9 mouse cellular contexts compared by ENCODE assay signal in the genomic region with DNA sequence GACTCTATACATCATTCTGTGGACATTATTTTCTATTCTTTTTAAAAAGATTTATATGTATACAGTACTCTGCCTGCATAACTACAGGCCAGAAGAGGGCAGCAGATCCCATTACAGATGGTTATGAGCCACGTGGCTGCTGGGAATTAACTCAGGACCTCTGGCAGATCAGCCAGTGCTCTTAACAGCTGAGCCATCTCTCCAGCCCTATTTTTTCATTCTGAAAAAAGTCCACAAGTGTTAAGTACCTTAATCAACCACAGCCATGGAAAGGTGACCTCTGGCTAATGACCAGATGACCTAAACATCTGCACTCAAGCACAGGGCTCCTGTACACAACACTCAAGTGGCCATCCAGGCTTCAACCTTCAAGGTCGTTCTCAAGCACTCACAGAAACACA. TPM values are rescaled to one million over a fixed set of nuclear protein-coding genes. Genes with fewer than 3 reads are reported as not detected.
DNase-seq lines count a peak whose midpoint lies in the region; ATAC-seq and TF ChIP-seq lines count a peak whose summit lies in the region.
"Had no signal": no experiment of that assay in that cellular context is flagged by ENCODE, and none has a peak within 500 bp of the region (broad histone marks: within the 10 kb centered on the region; RNA-seq: fewer than 3 reads in every experiment).

No protein-coding gene starts in this region.

- H3K36me3 ChIP-seq in hindbrain, embryonic 11.5 days (ENCODE audit: control insufficient read depth, insufficient read depth, low read length): peaks cover 16% of the 10 kb centered on the region; the same call in 1 of the 2 replicates
- H3K36me3 ChIP-seq in hindbrain, embryonic 12.5 days: peaks cover 60% of the 10 kb centered on the region
- peaks cover 70% of the 10 kb centered on the region for H3K36me3 ChIP-seq in embryonic facial prominence, embryonic 10.5 days (replicated peaks)
- H3K36me3 ChIP-seq in liver, embryonic 13.5 days: peaks cover 60% of the 10 kb centered on the region

- ATAC-seq in hindbrain, embryonic 11.5 days (ENCODE audit: low FRiP score): no peak
- ATAC-seq in hindbrain, embryonic 12.5 days (ENCODE audit: low FRiP score): no peak; the same call in 1 of the 2 replicates
- ATAC-seq in liver, embryonic 13.5 days (ENCODE audit: low read depth): peak; percentile 13; the same call in 1 of the 2 replicates

- H3K4me2 ChIP-seq in hindbrain, embryonic 11.5 days (replicated peaks; ENCODE audit: low read depth, low read length): no peak overlapping the region
- H3K4me2 ChIP-seq in hindbrain, embryonic 12.5 days (replicated peaks): no peak overlapping the region
- H3K4me2 ChIP-seq in liver, embryonic 13.5 days: no peak overlapping the region
- H3K4me2 ChIP-seq: liver, embryonic 15.5 days had no signal

- TF ChIP-seq POLR2A in cerebellum, adult 2 months (IDR thresholded peaks at IDR 0.05; ENCODE audit: borderline replicate concordance, insufficient read depth, low read length): no peak

- no peaks in the 10 kb centered on the region for H3K9me3 ChIP-seq in hindbrain, embryonic 11.5 days (ENCODE audit: control insufficient read depth, low read length)
- no peaks in the 10 kb centered on the region for H3K9me3 ChIP-seq in hindbrain, embryonic 12.5 days (replicated peaks)
- no peaks in the 10 kb centered on the region for H3K9me3 ChIP-seq in embryonic facial prominence, embryonic 10.5 days
- no peaks in the 10 kb centered on the region for H3K9me3 ChIP-seq in liver, embryonic 13.5 days (replicated peaks)
- H3K9me3 ChIP-seq: liver, embryonic 15.5 days had no signal

- no peak for TF ChIP-seq CTCF in cerebellum, adult 2 months (IDR thresholded peaks at IDR 0.05; ENCODE audit: borderline replicate concordance, insufficient read depth, low read depth, low read length)

- DNase-seq in hindbrain, embryonic 11.5 days (ENCODE audit: low spot score): peak; percentile 55
- DNase-seq in ES-CJ7 (ENCODE audit: low read depth, low spot score): peak; percentile 73
- DNase-seq in embryonic facial prominence, embryonic 10.5 days (ENCODE audit: low spot score): peak; percentile 44
- DNase-seq in liver, embryonic 13.5 days: no peak
- no peak for DNase-seq in right cerebral cortex, adult 18-20 months
- DNase-seq in ovary, postnatal 14 days (ENCODE audit: low spot score): no peak
- no peak for DNase-seq in cerebellum, adult 2 months

- H3K27ac ChIP-seq in hindbrain, embryonic 11.5 days (ENCODE audit: low read depth, low read length): no peak overlapping the region
- H3K27ac ChIP-seq in hindbrain, embryonic 12.5 days: no peak overlapping the region
- H3K27ac ChIP-seq in embryonic facial prominence, embryonic 10.5 days (replicated peaks): no peak overlapping the region
- peak overlapping the region; percentile 44 for H3K27ac ChIP-seq in liver, embryonic 13.5 days
- H3K27ac ChIP-seq in cerebellum, adult 2 months (ENCODE audit: insufficient read depth, low read length): no peak overlapping the region
- H3K27ac ChIP-seq: liver, embryonic 15.5 days had no signal

- 51% methylated on average over 2 of the region's 2 CpGs for WGBS in hindbrain, embryonic 11.5 days
- WGBS in hindbrain, embryonic 12.5 days: 45% methylated on average over 2 of the region's 2 CpGs
- 41% methylated on average over 2 of the region's 2 CpGs for WGBS in embryonic facial prominence, embryonic 10.5 days
- 45% methylated on average over 2 of the region's 2 CpGs for WGBS in liver, embryonic 13.5 days (ENCODE audit: insufficient replicate concordance)
- 46% methylated on average over 2 of the region's 2 CpGs for WGBS in cerebellum, adult 2 months

- no peaks in the 10 kb centered on the region for H3K27me3 ChIP-seq in hindbrain, embryonic 11.5 days (ENCODE audit: control insufficient read depth, insufficient read depth, low read length)
- no peaks in the 10 kb centered on the region for H3K27me3 ChIP-seq in hindbrain, embryonic 12.5 days
- H3K27me3 ChIP-seq in embryonic facial prominence, embryonic 10.5 days (replicated peaks; ENCODE audit: low read depth, poor library complexity, severe bottlenecking): no peaks in the 10 kb centered on the region
- H3K27me3 ChIP-seq in liver, embryonic 13.5 days: no peaks in the 10 kb centered on the region
- no peaks in the 10 kb centered on the region for H3K27me3 ChIP-seq in cerebellum, adult 2 months (ENCODE audit: control insufficient read depth, insufficient read depth, low read length)
- H3K27me3 ChIP-seq: liver, embryonic 15.5 days had no signal

- H3K9ac ChIP-seq in hindbrain, embryonic 11.5 days (ENCODE audit: low read depth, low read length): no peak overlapping the region
- no peak overlapping the region for H3K9ac ChIP-seq in hindbrain, embryonic 12.5 days
- no peak overlapping the region for H3K9ac ChIP-seq in liver, embryonic 13.5 days
- H3K9ac ChIP-seq: liver, embryonic 15.5 days had no signal

- H3K4me3 ChIP-seq in hindbrain, embryonic 11.5 days (ENCODE audit: low read depth, low read length): no peak overlapping the region
- no peak overlapping the region for H3K4me3 ChIP-seq in hindbrain, embryonic 12.5 days
- H3K4me3 ChIP-seq in embryonic facial prominence, embryonic 10.5 days: no peak overlapping the region
- H3K4me3 ChIP-seq in liver, embryonic 13.5 days (replicated peaks): no peak overlapping the region
- no peak overlapping the region for H3K4me3 ChIP-seq in cerebellum, adult 2 months (replicated peaks; ENCODE audit: insufficient read depth, low read depth, low read length)
- H3K4me3 ChIP-seq: liver, embryonic 15.5 days had no signal

- H3K4me1 ChIP-seq in hindbrain, embryonic 11.5 days (replicated peaks; ENCODE audit: control insufficient read depth, insufficient read depth, low read length): peaks cover 4% of the 10 kb centered on the region; the same call in 1 of the 2 replicates
- H3K4me1 ChIP-seq in hindbrain, embryonic 12.5 days: peaks cover 21% of the 10 kb centered on the region
- H3K4me1 ChIP-seq in embryonic facial prominence, embryonic 10.5 days: peaks cover 27% of the 10 kb centered on the region
- H3K4me1 ChIP-seq in liver, embryonic 13.5 days (replicated peaks): peaks cover 48% of the 10 kb centered on the region
- H3K4me1 ChIP-seq in cerebellum, adult 2 months (ENCODE audit: control insufficient read depth, insufficient read depth, low read length): no peaks in the 10 kb centered on the region

RNA-seq across cellular contexts. Expression of gene 1700001P01Rik, which starts 1.4 kb away (rescaled TPM):
- polyA plus RNA-seq in hindbrain, embryonic 11.5 days (2014; fragmentation: Nextera tagmentation; extraction: Ambion mirVana): 0.39 and 0.60 TPM in 2 replicates
- 0.68 and 0.98 TPM in 2 replicates for polyA plus RNA-seq in hindbrain, embryonic 12.5 days (2016; fragmentation: Nextera tagmentation; extraction: Ambion mirVana)
- polyA plus RNA-seq in embryonic facial prominence, embryonic 10.5 days (2016; fragmentation: Nextera tagmentation; extraction: Ambion mirVana): 0.85 and 1.1 TPM in 2 replicates
- polyA plus RNA-seq in liver, embryonic 13.5 days (2015; fragmentation: Nextera tagmentation; extraction: Ambion mirVana): 0.19 and 0.22 TPM in 2 replicates
- polyA plus RNA-seq in cerebellum, adult 2 months (2012; rRNA removed): 0.80 and 0.81 TPM in 2 replicates
- polyA plus RNA-seq: liver, embryonic 15.5 days had no signal

RNA-seq across cellular contexts. Expression of gene Rpl23, which starts 5.1 kb away (rescaled TPM):
- 437 and 458 TPM in 2 replicates for polyA plus RNA-seq in hindbrain, embryonic 11.5 days (2014; fragmentation: Nextera tagmentation; extraction: Ambion mirVana)
- 347 and 376 TPM in 2 replicates for polyA plus RNA-seq in hindbrain, embryonic 12.5 days (2016; fragmentation: Nextera tagmentation; extraction: Ambion mirVana)
- polyA plus RNA-seq in embryonic facial prominence, embryonic 10.5 days (2016; fragmentation: Nextera tagmentation; extraction: Ambion mirVana): 481 and 487 TPM in 2 replicates
- polyA plus RNA-seq in liver, embryonic 13.5 days (2015; fragmentation: Nextera tagmentation; extraction: Ambion mirVana): 436 and 468 TPM in 2 replicates
- polyA plus RNA-seq in cerebellum, adult 2 months (2012; rRNA removed): 234 and 281 TPM in 2 replicates

RNA-seq across cellular contexts. Expression of gene Cwc25, which starts 10.8 kb away (rescaled TPM):
- polyA plus RNA-seq in hindbrain, embryonic 11.5 days (2014; fragmentation: Nextera tagmentation; extraction: Ambion mirVana): 13.1 and 17.0 TPM in 2 replicates
- polyA plus RNA-seq in hindbrain, embryonic 12.5 days (2016; fragmentation: Nextera tagmentation; extraction: Ambion mirVana): 22.0 and 25.4 TPM in 2 replicates
- 22.0 and 24.2 TPM in 2 replicates for polyA plus RNA-seq in embryonic facial prominence, embryonic 10.5 days (2016; fragmentation: Nextera tagmentation; extraction: Ambion mirVana)
- polyA plus RNA-seq in liver, embryonic 13.5 days (2015; fragmentation: Nextera tagmentation; extraction: Ambion mirVana): 7.0 and 7.7 TPM in 2 replicates
- 17.2 and 17.7 TPM in 2 replicates for polyA plus RNA-seq in cerebellum, adult 2 months (2012; rRNA removed)

RNA-seq across cellular contexts. Expression of gene Lasp1, which starts 21.7 kb away (rescaled TPM):
- polyA plus RNA-seq in hindbrain, embryonic 11.5 days (2014; fragmentation: Nextera tagmentation; extraction: Ambion mirVana): 45.8 and 61.1 TPM in 2 replicates
- 111 and 120 TPM in 2 replicates for polyA plus RNA-seq in hindbrain, embryonic 12.5 days (2016; fragmentation: Nextera tagmentation; extraction: Ambion mirVana)
- polyA plus RNA-seq in embryonic facial prominence, embryonic 10.5 days (2016; fragmentation: Nextera tagmentation; extraction: Ambion mirVana): 90.5 and 98.7 TPM in 2 replicates
- polyA plus RNA-seq in liver, embryonic 13.5 days (2015; fragmentation: Nextera tagmentation; extraction: Ambion mirVana): 27.5 and 31.2 TPM in 2 replicates
- 74.9 and 78.5 TPM in 2 replicates for polyA plus RNA-seq in cerebellum, adult 2 months (2012; rRNA removed)

RNA-seq across cellular contexts. Expression of gene Pip4k2b, which starts 32.6 kb away (rescaled TPM):
- 2.9 and 3.4 TPM in 2 replicates for polyA plus RNA-seq in hindbrain, embryonic 11.5 days (2014; fragmentation: Nextera tagmentation; extraction: Ambion mirVana)
- polyA plus RNA-seq in hindbrain, embryonic 12.5 days (2016; fragmentation: Nextera tagmentation; extraction: Ambion mirVana): 2.6 and 3.4 TPM in 2 replicates
- polyA plus RNA-seq in embryonic facial prominence, embryonic 10.5 days (2016; fragmentation: Nextera tagmentation; extraction: Ambion mirVana): 1.9 and 2.1 TPM in 2 replicates
- polyA plus RNA-seq in liver, embryonic 13.5 days (2015; fragmentation: Nextera tagmentation; extraction: Ambion mirVana): 0.88 TPM in 2 replicates
- polyA plus RNA-seq in cerebellum, adult 2 months (2012; rRNA removed): 47.4 and 49.5 TPM in 2 replicates

Comparison
In these comparisons a context has a peak if more than half of its experiments do, and no peak if none do; other contexts are left out.
1. DNase-seq: peak in hindbrain, embryonic 11.5 days (single experiment), ES-CJ7 (single experiment) and embryonic facial prominence, embryonic 10.5 days (single experiment); none in liver, embryonic 13.5 days (single experiment), right cerebral cortex, adult 18-20 months (single experiment), ovary, postnatal 14 days (single experiment) and cerebellum, adult 2 months (0 of 2).